Mouse (Mus musculus): Measurements from ENCODE around the gene Ly6g6d. TPM values are rescaled to one million over a fixed set of nuclear protein-coding genes. Genes with fewer than 3 reads are reported as not detected.

The Ly6g6d gene
- polyA plus RNA-seq, 1 experiment from 2014 or later = 0.68 TPM

- no peak overlapping the region for H3K27ac ChIP-seq
- H3K9ac ChIP-seq (replicated peaks) = no peak overlapping the region
- H3K4me3 ChIP-seq (replicated peaks) = no peak overlapping the region
- no peak overlapping the region for H3K4me2 ChIP-seq
- H3K27me3 ChIP-seq = peaks cover 6% of the 10 kb centered on the region
- H3K36me3 ChIP-seq = no peaks in the 10 kb centered on the region
- H3K4me1 ChIP-seq (replicated peaks) = no peaks in the 10 kb centered on the region
- no peaks in the 10 kb centered on the region for H3K9me3 ChIP-seq
- 70% methylated on average over 3 of the region's 3 CpGs for WGBS
- no peak for ATAC-seq (ENCODE audit: insufficient number of reproducible peaks, insufficient read depth, low FRiP score, low TSS enrichment, low read depth)
These were observed 6.1 kb upstream of the Ly6g6d start for GRCm38 (mm10) chr17:35083929-35084497.

GRCm38 (mm10) chr17:35082841-35083576 is 5.1 kb upstream of the Ly6g6d start:
- Histone ChIP-seq H3K9ac (replicated peaks) (no peak overlapping the region), H3K4me2 (no peak overlapping the region), H3K9me3 (no peaks in the 10 kb centered on the region), H3K27ac (no peak overlapping the region), H3K4me1 (replicated peaks) (peaks cover 3% of the 10 kb centered on the region; the same call in 1 of the 2 replicates), H3K36me3 (no peaks in the 10 kb centered on the region), H3K27me3 (peaks cover 15% of the 10 kb centered on the region), H3K4me3 (replicated peaks) (no peak overlapping the region)
- ATAC-seq (ENCODE audit: insufficient number of reproducible peaks, insufficient read depth, low FRiP score, low TSS enrichment, low read depth) = no peak
- WGBS = 79% methylated on average over 16 of the region's 16 CpGs

GRCm38 (mm10) chr17:35080710-35081109 is 2.8 kb upstream of the Ly6g6d start:
- Histone ChIP-seq H3K4me3 (replicated peaks) (no peak overlapping the region), H3K4me1 (replicated peaks) (peaks cover 21% of the 10 kb centered on the region), H3K36me3 (no peaks in the 10 kb centered on the region), H3K27ac (no peak overlapping the region), H3K4me2 (no peak overlapping the region), H3K27me3 (peaks cover 22% of the 10 kb centered on the region), H3K9ac (replicated peaks) (no peak overlapping the region), H3K9me3 (no peaks in the 10 kb centered on the region)
- no peak for ATAC-seq (ENCODE audit: insufficient number of reproducible peaks, insufficient read depth, low FRiP score, low TSS enrichment, low read depth)
- 85% methylated on average over 4 of the region's 4 CpGs for WGBS

GRCm38 (mm10) chr17:35080248-35080647 is 2.4 kb upstream of the Ly6g6d start:
- no peaks in the 10 kb centered on the region for H3K36me3 ChIP-seq
- H3K9ac ChIP-seq (replicated peaks) = no peak overlapping the region; the same call in 1 of the 2 replicates
- peaks cover 22% of the 10 kb centered on the region for H3K27me3 ChIP-seq
- ATAC-seq (ENCODE audit: insufficient number of reproducible peaks, insufficient read depth, low FRiP score, low TSS enrichment, low read depth) = no peak
- H3K4me1 ChIP-seq (replicated peaks) = peaks cover 21% of the 10 kb centered on the region
- no peak overlapping the region for H3K27ac ChIP-seq
- no peak overlapping the region for H3K4me2 ChIP-seq
- no peaks in the 10 kb centered on the region for H3K9me3 ChIP-seq
- 38% methylated on average over 6 of the region's 6 CpGs for WGBS
- no peak overlapping the region for H3K4me3 ChIP-seq (replicated peaks)

GRCm38 (mm10) chr17:35079778-35080177 is 1.9 kb upstream of the Ly6g6d start:
- Histone ChIP-seq H3K27me3 (peaks cover 22% of the 10 kb centered on the region), H3K9ac (replicated peaks) (no peak overlapping the region), H3K27ac (no peak overlapping the region), H3K4me1 (replicated peaks) (peaks cover 21% of the 10 kb centered on the region), H3K4me3 (replicated peaks) (no peak overlapping the region), H3K9me3 (no peaks in the 10 kb centered on the region), H3K36me3 (no peaks in the 10 kb centered on the region), H3K4me2 (no peak overlapping the region)
- no peak for ATAC-seq (ENCODE audit: insufficient number of reproducible peaks, insufficient read depth, low FRiP score, low TSS enrichment, low read depth)
- WGBS = 72% methylated on average over 9 of the region's 9 CpGs

- WGBS = 37% methylated on average over 2 of the region's 2 CpGs
- peak overlapping the region; percentile 27; the same call in 1 of the 2 replicates for H3K9ac ChIP-seq (replicated peaks)
- H3K4me2 ChIP-seq = peak overlapping the region; percentile 40
- H3K9me3 ChIP-seq = no peaks in the 10 kb centered on the region
- peaks cover 22% of the 10 kb centered on the region for H3K27me3 ChIP-seq
- no peak for ATAC-seq (ENCODE audit: insufficient number of reproducible peaks, insufficient read depth, low FRiP score, low TSS enrichment, low read depth)
- H3K4me3 ChIP-seq (replicated peaks) = peak overlapping the region; percentile 9; the same call in 1 of the 2 replicates
- 0 out of 2 replicates have a peak overlapping the region, but pooled peaks have one; percentile 4 for H3K27ac ChIP-seq
- peaks cover 28% of the 10 kb centered on the region for H3K4me1 ChIP-seq (replicated peaks)
- H3K36me3 ChIP-seq = no peaks in the 10 kb centered on the region
These were observed 580 bp downstream of the Ly6g6d start for GRCm38 (mm10) chr17:35077285-35077684.

GRCm38 (mm10) chr17:35076507-35077176 is 1.2 kb downstream of the Ly6g6d start, which contains the start of gene Ly6g6e:
Gene Ly6g6e, plus strand, starts transcription at chr17:35076902.
- peaks cover 22% of the 10 kb centered on the region for H3K27me3 ChIP-seq
- peak within 1 kb of the TSS; percentile 27; the same call in 1 of the 2 replicates for H3K9ac ChIP-seq (replicated peaks)
- H3K4me2 ChIP-seq = peak within 1 kb of the TSS; percentile 40
- H3K4me1 ChIP-seq (replicated peaks) = peaks cover 28% of the 10 kb centered on the region
- peak within 1 kb of the TSS; percentile 9 for H3K4me3 ChIP-seq (replicated peaks)
- WGBS = 20% methylated on average over 10 of the region's 10 CpGs
- no peaks in the 10 kb centered on the region for H3K36me3 ChIP-seq
- H3K27ac ChIP-seq = 0 out of 2 replicates have a peak within 1 kb of the TSS, but pooled peaks have one; percentile 4
- H3K9me3 ChIP-seq = no peaks in the 10 kb centered on the region
- no peak for ATAC-seq (ENCODE audit: insufficient number of reproducible peaks, insufficient read depth, low FRiP score, low TSS enrichment, low read depth)

- ATAC-seq (ENCODE audit: insufficient number of reproducible peaks, insufficient read depth, low FRiP score, low TSS enrichment, low read depth) = no peak
- Histone ChIP-seq H3K9ac (replicated peaks) (0 out of 2 replicates have a peak overlapping the region, but pooled peaks have one; percentile 23), H3K4me1 (replicated peaks) (peaks cover 28% of the 10 kb centered on the region), H3K4me2 (0 out of 2 replicates have a peak overlapping the region, but pooled peaks have one; percentile 10), H3K4me3 (replicated peaks) (no peak overlapping the region), H3K36me3 (no peaks in the 10 kb centered on the region), H3K9me3 (no peaks in the 10 kb centered on the region), H3K27me3 (peaks cover 20% of the 10 kb centered on the region), H3K27ac (no peak overlapping the region)
- 36% methylated on average over 17 of the region's 17 CpGs for WGBS
These were observed 3.8 kb downstream of the Ly6g6d start for GRCm38 (mm10) chr17:35074097-35074496.

GRCm38 (mm10) chr17:35071454-35071853 is 6.4 kb downstream of the Ly6g6d start:
- ATAC-seq (ENCODE audit: insufficient number of reproducible peaks, insufficient read depth, low FRiP score, low TSS enrichment, low read depth) = no peak
- no peaks in the 10 kb centered on the region for H3K36me3 ChIP-seq
- no peak overlapping the region for H3K27ac ChIP-seq

GRCm38 (mm10) chr17:35070556-35071229 is 7.2 kb downstream of the Ly6g6d start:
- peaks cover 37% of the 10 kb centered on the region for H3K27me3 ChIP-seq
- H3K4me1 ChIP-seq (replicated peaks) = peaks cover 9% of the 10 kb centered on the region
- no peak overlapping the region for H3K4me3 ChIP-seq (replicated peaks)
- no peak overlapping the region for H3K4me2 ChIP-seq
- no peak overlapping the region for H3K9ac ChIP-seq (replicated peaks)
- WGBS = 58% methylated on average over 6 of the region's 6 CpGs
- no peaks in the 10 kb centered on the region for H3K9me3 ChIP-seq
- H3K27ac ChIP-seq = no peak overlapping the region
- H3K36me3 ChIP-seq = no peaks in the 10 kb centered on the region
- ATAC-seq (ENCODE audit: insufficient number of reproducible peaks, insufficient read depth, low FRiP score, low TSS enrichment, low read depth) = no peak

More at GRCm38 (mm10) chr17:35071454-35071853, 6.4 kb downstream of the Ly6g6d start:
- peaks cover 30% of the 10 kb centered on the region for H3K27me3 ChIP-seq
- no peak overlapping the region for H3K4me2 ChIP-seq
- H3K9ac ChIP-seq (replicated peaks) = no peak overlapping the region
- WGBS = 76% methylated on average over 9 of the region's 9 CpGs
- H3K9me3 ChIP-seq = no peaks in the 10 kb centered on the region
- H3K4me3 ChIP-seq (replicated peaks) = no peak overlapping the region
- H3K4me1 ChIP-seq (replicated peaks) = peaks cover 10% of the 10 kb centered on the region

All from limb, embryonic 12.5 days (tissue).